Mouse (Mus musculus): Measurements from ENCODE around the gene Amz2.

Gene Amz2

GRCm38 (mm10) chr11:109421205-109421604 lies 4.5 kb upstream of the Amz2 start:
- DNase-seq (ENCODE audit: low spot score in 2 of 2), result no peak

- DNase-seq (ENCODE audit: low spot score in 2 of 2), result no peak
These were observed 3.5 kb upstream of the Amz2 start for GRCm38 (mm10) chr11:109422263-109422662.

- DNase-seq (ENCODE audit: low spot score in 2 of 2), result no peak
These were observed 2.5 kb upstream of the Amz2 start for GRCm38 (mm10) chr11:109423294-109423693.

GRCm38 (mm10) chr11:109426272-109426586 lies 483 bp downstream of the Amz2 start:
- DNase-seq (ENCODE audit: low spot score in 2 of 2), result no peak

- no peak for DNase-seq (ENCODE audit: low spot score in 2 of 2)
These were observed 1.6 kb downstream of the Amz2 start for GRCm38 (mm10) chr11:109427353-109427752.

GRCm38 (mm10) chr11:109434233-109434798 lies 8.6 kb downstream of the Amz2 start:
- DNase-seq (ENCODE audit: low spot score in 2 of 2), result no peak

GRCm38 (mm10) chr11:109436889-109437288 lies 11.1 kb downstream of the Amz2 start:
- no peak for DNase-seq (ENCODE audit: low spot score in 2 of 2)

- DNase-seq (ENCODE audit: low spot score in 2 of 2), result no peak
These were observed 13.5 kb downstream of the Amz2 start for GRCm38 (mm10) chr11:109439209-109439608.

- peak; percentile 71 to 78 for DNase-seq (ENCODE audit: low spot score in 2 of 2)
These were observed 14.1 kb downstream of the Amz2 start for GRCm38 (mm10) chr11:109439829-109440340.

GRCm38 (mm10) chr11:109440641-109441040 lies 14.9 kb downstream of the Amz2 start:
- DNase-seq (ENCODE audit: low spot score in 2 of 2), result no peak

- DNase-seq (ENCODE audit: low spot score in 2 of 2), result peak; percentile 43 to 59
These were observed 15.4 kb downstream of the Amz2 start for GRCm38 (mm10) chr11:109441119-109441518.

GRCm38 (mm10) chr11:109442166-109442730 lies 16.5 kb downstream of the Amz2 start:
- DNase-seq (ENCODE audit: low spot score in 2 of 2), result no peak

- DNase-seq (ENCODE audit: low spot score in 2 of 2), result no peak
These were observed 17.9 kb downstream of the Amz2 start for GRCm38 (mm10) chr11:109443468-109444263.

GRCm38 (mm10) chr11:109444600-109444999 lies 18.9 kb downstream of the Amz2 start:
- DNase-seq (ENCODE audit: low spot score in 2 of 2), result peak in 1 of 2 experiments; percentile 47

GRCm38 (mm10) chr11:109445438-109446035 lies 19.8 kb downstream of the Amz2 start:
- peak in 1 of 2 experiments; percentile 88 for DNase-seq (ENCODE audit: low spot score in 2 of 2)

- DNase-seq (ENCODE audit: low spot score in 2 of 2), result no peak
These were observed 25.4 kb downstream of the Amz2 start for GRCm38 (mm10) chr11:109451169-109451568.

GRCm38 (mm10) chr11:109456261-109456660 lies 30.5 kb downstream of the Amz2 start:
- DNase-seq (ENCODE audit: low spot score in 2 of 2), result no peak

- no peak for DNase-seq (ENCODE audit: low spot score in 2 of 2)
These were observed 32.4 kb downstream of the Amz2 start for GRCm38 (mm10) chr11:109458165-109458564.

GRCm38 (mm10) chr11:109460586-109460985 lies 34.8 kb downstream of the Amz2 start:
- DNase-seq (ENCODE audit: low spot score in 2 of 2), result no peak

GRCm38 (mm10) chr11:109465068-109465467 lies 39.3 kb downstream of the Amz2 start:
- no peak for DNase-seq (ENCODE audit: low spot score in 2 of 2)

- no peak for DNase-seq (ENCODE audit: low spot score in 2 of 2)
These were observed 41.2 kb downstream of the Amz2 start for GRCm38 (mm10) chr11:109466987-109467386.

GRCm38 (mm10) chr11:109468133-109468532 lies 42.4 kb downstream of the Amz2 start:
- DNase-seq (ENCODE audit: low spot score in 2 of 2), result no peak

- DNase-seq (ENCODE audit: low spot score in 2 of 2), result no peak
These were observed 44.4 kb downstream of the Amz2 start for GRCm38 (mm10) chr11:109470170-109470569.
